Mouse (Mus musculus) midbrain, embryonic 10.5 days (tissue): ENCODE data around the gene Gm10375. TPM values are rescaled to one million over a fixed set of nuclear protein-coding genes. Genes with fewer than 3 reads are reported as not detected.
"Not testable (repeated sequence)": the region's sequence is repeated elsewhere in the genome, so short reads cannot be mapped to it uniquely, and the experiment has no call there.

ENCODE experiments used
- DNase-seq: peaks from one replicate; pipeline ENCODE4 v3.0.0-alpha.2; 2017; ENCODE audit warnings: low spot score
- H3K27ac ChIP-seq: fragments of 300-500 bp; sonication (generic); replicated peaks from 2 replicates; pipeline ENCODE4 v1.5.1; 2016; ENCODE audit warnings: mild to moderate bottlenecking
- H3K27me3 ChIP-seq: fragments of 300-500 bp; sonication (generic); 2 replicates; pipeline ENCODE4 v1.6.1; 2016; ENCODE audit warnings: low read depth, mild to moderate bottlenecking; ENCODE audit not compliant: poor library complexity, severe bottlenecking
- H3K36me3 ChIP-seq: fragments of 300-500 bp; sonication (generic); 2 replicates; pipeline ENCODE4 v1.6.1; 2016; ENCODE audit warnings: mild to moderate bottlenecking, moderate library complexity
- H3K4me1 ChIP-seq: fragments of 300-500 bp; sonication (generic); 2 replicates; pipeline ENCODE4 v1.6.1; 2016
- H3K4me3 ChIP-seq: fragments of 300-500 bp; sonication (generic); 2 replicates; pipeline ENCODE4 v1.5.1; 2016; ENCODE audit warnings: mild to moderate bottlenecking, moderate library complexity
- H3K9me3 ChIP-seq: fragments of 300-500 bp; sonication (generic); replicated peaks from 2 replicates; pipeline ENCODE4 v1.6.1; 2016; ENCODE audit warnings: mild to moderate bottlenecking
- WGBS: fragments of 180-500 bp; shearing (Covaris S2); methylation state at CpG from one replicate; pipeline ENCODE4 v1.1.7; 2016; 5-methylcytosine and 5-hydroxymethylcytosine counted together
- polyA plus RNA-seq: library from polyadenylated mRNA; unstranded; fragments of >200 nt; fragmentation: Nextera tagmentation; extraction: Ambion mirVana; gene quantifications from 2 replicates; pipeline ENCODE4 v1.2.1, GENCODE M21; 2016

Gm10375 gene
- polyA plus RNA-seq = not detected in 2 replicates

DNA sequence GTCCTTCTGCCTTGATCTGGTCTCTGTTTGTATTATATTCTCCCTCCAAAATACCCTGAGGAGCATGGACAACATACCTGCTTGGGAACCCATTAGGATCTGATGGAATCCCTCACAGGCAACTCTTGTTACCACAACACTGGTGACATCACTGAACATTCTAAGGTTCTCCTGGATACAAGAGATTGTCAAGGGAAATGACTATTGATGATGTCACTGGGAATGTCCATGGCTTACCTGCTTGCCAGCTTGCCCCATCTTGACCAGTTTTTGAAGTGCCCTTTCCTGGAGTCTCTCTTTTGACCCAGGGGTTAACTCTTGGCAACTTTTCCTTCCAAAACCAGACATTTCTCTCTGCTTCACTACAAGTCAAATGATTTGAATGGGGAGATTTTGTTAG is at the start of gene Gm10375:
TSS of gene Gm10375 (minus strand) at position 101 of the 400 bp plus-strand sequence.
- DNase-seq = not testable (repeated sequence)

DNA sequence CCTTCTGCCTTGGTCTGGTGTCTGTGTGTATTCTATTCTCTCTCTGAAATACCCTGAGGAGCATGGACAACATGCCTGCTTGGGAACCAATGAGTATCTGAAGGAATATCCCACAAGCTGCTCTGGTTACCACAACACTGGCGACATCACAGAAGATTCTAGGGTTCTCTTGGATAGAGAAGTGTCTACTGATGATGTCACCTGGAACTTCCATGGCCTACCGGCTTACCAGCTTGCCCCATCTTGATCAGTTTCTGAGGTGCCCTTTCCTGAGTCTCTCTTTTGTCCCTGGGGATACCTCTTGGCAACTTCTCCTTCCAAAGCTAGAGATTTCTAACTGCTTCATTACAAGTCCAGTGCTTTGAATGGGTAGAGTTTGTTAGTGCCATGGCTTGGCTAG is 28.8 kb downstream of the Gm10375 start, which contains the start of gene Gm17654:
TSS of gene Gm17654 (minus strand) at position 101 of the 400 bp plus-strand sequence.
- 69% methylated on average over 1 of the region's 2 CpGs for WGBS
- DNase-seq, H3K9me3 ChIP-seq, H3K27me3 ChIP-seq, H3K27ac ChIP-seq, H3K4me1 ChIP-seq, H3K36me3 ChIP-seq, H3K4me3 ChIP-seq: not testable (repeated sequence)

More for the DNA sequence above, at the start of gene Gm10375:
- not testable (repeated sequence) for H3K4me1 ChIP-seq, H3K27me3 ChIP-seq, H3K9me3 ChIP-seq, H3K27ac ChIP-seq, H3K36me3 ChIP-seq, H3K4me3 ChIP-seq

DNA sequence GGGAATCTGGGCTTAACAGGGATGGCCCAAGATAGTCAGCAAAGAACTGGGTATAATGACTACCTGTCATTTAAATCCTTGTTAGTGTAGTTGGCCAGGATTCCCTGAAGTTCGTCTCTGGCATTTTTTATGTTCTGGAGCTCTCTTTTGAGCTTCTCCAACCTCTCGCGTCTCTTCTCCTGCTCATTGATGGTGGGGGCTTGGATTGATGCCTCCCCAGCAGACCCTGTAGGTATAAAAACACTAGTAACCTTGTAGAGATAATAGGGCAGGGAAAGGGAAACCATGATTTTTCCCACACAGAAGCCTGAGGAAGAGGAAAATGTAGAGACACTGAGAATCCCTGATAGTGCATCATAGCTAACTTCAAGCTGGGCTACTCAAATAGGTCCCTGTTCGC is 29.8 kb downstream of the Gm10375 start:
- not testable (repeated sequence) for H3K36me3 ChIP-seq, H3K27ac ChIP-seq, DNase-seq, H3K27me3 ChIP-seq, H3K4me3 ChIP-seq, H3K9me3 ChIP-seq, H3K4me1 ChIP-seq
- 86% methylated on average over 4 of the region's 4 CpGs for WGBS

Other genes starting within 250 kb of the Gm10375 start
- gene Gm8138, start 191.7 kb downstream of the Gm10375 start, polyA plus RNA-seq = not detected in 2 replicates
- not detected in 2 replicates for gene Gm5799, start 64.4 kb downstream of the Gm10375 start, polyA plus RNA-seq
- gene Gm17654, start 28.9 kb downstream of the Gm10375 start, polyA plus RNA-seq = not detected in 2 replicates
- gene Gm8165, start 69.2 kb upstream of the Gm10375 start, polyA plus RNA-seq = not detected in 2 replicates
- gene Gm7324, start 89.8 kb upstream of the Gm10375 start, polyA plus RNA-seq = 1.1 and 1.8 TPM in 2 replicates
- gene Gm16506, start 119.5 kb upstream of the Gm10375 start, polyA plus RNA-seq = not detected in 2 replicates
- not detected in 2 replicates for gene Gm6526, start 139.9 kb upstream of the Gm10375 start, polyA plus RNA-seq
- gene Gm8180, start 176.7 kb upstream of the Gm10375 start, polyA plus RNA-seq = not detected in 2 replicates